Mouse (Mus musculus) MEL (cell line): ENCODE data around the gene Zfp287.

Experiments
- ELF1 ChIP-seq: IDR thresholded peaks from 2 replicates; pipeline ENCODE4 v1.6.1; 2014; ENCODE audit warnings: low read depth, mild to moderate bottlenecking, inconsistent platforms, low read length, improper control_type of control experiment, moderate library complexity
- ETS1 ChIP-seq: IDR thresholded peaks from 2 replicates; pipeline ENCODE4 v1.6.1; 2012; ENCODE audit warnings: low read depth, mild to moderate bottlenecking, inconsistent platforms, low read length, improper control_type of control experiment, moderate library complexity
- MYC ChIP-seq: IDR thresholded peaks from 2 replicates; pipeline ENCODE4 v1.6.1; 2011; ENCODE audit warnings: low read depth, mild to moderate bottlenecking, low read length, improper control_type of control experiment, moderate library complexity
- ZC3H11A ChIP-seq: IDR thresholded peaks from 2 replicates; pipeline ENCODE4 v1.6.1; 2012; ENCODE audit warnings: low read depth, mild to moderate bottlenecking, inconsistent platforms, low read length, improper control_type of control experiment

- TF ChIP-seq MYC (no peak), ETS1 (no peak), ZC3H11A (no peak), ELF1 (no peak)
Measured at GRCm38 (mm10) chr11:62678778-62679354, 52.8 kb downstream of the Zfp287 start.
